Mouse (Mus musculus) 3T3-L1 (cell line): Measurements from ENCODE around the gene Olfr345.

ENCODE experiments used
- DNase-seq: peaks from one replicate; pipeline ENCODE4 v3.0.0-alpha.2; 2015; ENCODE audit warnings: low read depth, low spot score

Olfr345 gene

DNA sequence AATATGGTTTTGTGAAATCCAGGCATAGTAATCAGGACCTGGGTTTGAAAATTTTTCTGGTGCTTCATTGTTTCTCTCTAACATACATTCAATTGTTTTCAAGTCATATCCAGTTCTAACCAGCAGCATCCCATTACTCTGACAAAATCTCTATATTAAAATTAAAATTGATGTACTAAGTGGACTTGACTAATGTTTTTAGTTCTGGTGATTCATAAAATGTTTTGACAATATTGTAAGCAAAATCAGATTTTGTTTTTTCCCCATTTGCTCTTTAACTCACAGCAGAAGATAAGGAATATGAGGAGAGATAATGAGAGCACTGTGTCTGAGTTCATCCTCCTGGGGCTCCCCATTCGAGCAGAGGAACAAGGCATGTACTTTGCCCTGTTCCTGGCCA lies at the start of gene Olfr345:
TSS of gene Olfr345 (plus strand) at position 301 of the 400 bp plus-strand sequence.
- no peak for DNase-seq

DNA sequence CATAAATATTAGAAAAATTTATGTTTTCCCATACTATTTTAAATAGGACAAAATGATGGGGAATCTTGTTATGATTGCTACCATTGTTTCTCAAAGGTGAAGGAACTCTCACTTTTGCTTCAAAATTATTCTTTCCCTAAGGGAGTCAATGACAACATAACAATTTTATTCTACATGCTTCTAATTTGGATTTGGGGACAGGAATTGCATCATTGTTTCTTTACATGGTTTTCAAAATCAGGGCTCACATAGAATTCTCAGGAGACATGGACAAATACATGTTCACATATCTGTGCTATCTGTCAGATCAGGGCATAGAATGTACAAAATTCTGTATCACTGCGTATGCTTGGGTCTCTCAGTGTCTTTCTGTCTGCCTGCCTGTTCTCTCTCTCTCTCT lies 45.6 kb downstream of the Olfr345 start, which contains the start of gene Olfr346:
TSS of gene Olfr346 (plus strand) at position 301 of the 400 bp plus-strand sequence.
- DNase-seq, result no peak
